Mouse (Mus musculus) liver, embryonic 14.5 days (tissue): ENCODE results near the gene Th. TPM values are rescaled to one million over a fixed set of nuclear protein-coding genes. Genes with fewer than 3 reads are reported as not detected.
A peak's percentile ranks its signal among the peaks of the same experiment; 100 is the strongest.

Experiments used
- ATAC-seq: fragments of 200-750 bp; cut with Nextera tagmentation; 2 replicates; pipeline ENCODE4 v1.8.0; 2017; ENCODE audit warnings: moderate number of reproducible peaks, mild to moderate bottlenecking, moderate library complexity; ENCODE audit not compliant: insufficient read depth
- DNase-seq, 3 experiments: peaks; one replicate each; pipeline ENCODE4 v3.0.0-alpha.2; 2012 to 2013; ENCODE audit warnings: low read depth in 3 of 3, low spot score in 3 of 3
- H3K27ac ChIP-seq: fragments of 300-500 bp; sonication (generic); 2 replicates; pipeline ENCODE4 v1.5.1; 2014; ENCODE audit warnings: moderate library complexity, mild to moderate bottlenecking, control low read depth, inconsistent platforms
- H3K27me3 ChIP-seq: fragments of 300-500 bp; sonication (generic); 2 replicates; pipeline ENCODE4 v1.6.1; 2014; ENCODE audit warnings: mild to moderate bottlenecking, low read length, moderate library complexity; ENCODE audit not compliant: control insufficient read depth, insufficient read depth
- H3K36me3 ChIP-seq: fragments of 300-500 bp; sonication (generic); replicated peaks from 2 replicates; pipeline ENCODE4 v1.6.1; 2014; ENCODE audit warnings: low read depth; ENCODE audit not compliant: control insufficient read depth, insufficient read depth
- H3K4me1 ChIP-seq, 2 experiments: fragments of 200-500 bp in 1 of 2; fragments of 300-500 bp in 1 of 2; sonication (generic) in 1 of 2; replicated peaks; 2 replicates each; pipeline ENCODE4 v1.6.1; 2012 to 2014; ENCODE audit warnings: antibody characterized with exemption in 1 of 2, inconsistent platforms in 1 of 2, low read length in 1 of 2; ENCODE audit not compliant: control insufficient read depth in 2 of 2, insufficient read depth in 2 of 2
- H3K4me2 ChIP-seq: fragments of 300-500 bp; sonication (generic); 2 replicates; pipeline ENCODE4 v1.6.1; 2014; ENCODE audit warnings: low read depth, mild to moderate bottlenecking, control low read depth, moderate library complexity
- H3K4me3 ChIP-seq, 2 experiments: fragments of 200-500 bp in 1 of 2; fragments of 300-500 bp in 1 of 2; sonication (generic) in 1 of 2; 2 replicates each; pipeline ENCODE4 v1.5.1; 2012 to 2014; ENCODE audit warnings: low read depth in 2 of 2, low read length in 2 of 2, mild to moderate bottlenecking in 2 of 2, control low read depth in 1 of 2, inconsistent platforms in 1 of 2, moderate library complexity in 1 of 2; ENCODE audit not compliant: insufficient read depth in 1 of 2
- H3K9ac ChIP-seq: fragments of 300-500 bp; sonication (generic); replicated peaks from 2 replicates; pipeline ENCODE4 v1.6.1; 2014; ENCODE audit warnings: mild to moderate bottlenecking, control low read depth, moderate library complexity
- H3K9me3 ChIP-seq: fragments of 300-500 bp; sonication (generic); 2 replicates; pipeline ENCODE4 v1.6.1; 2016; ENCODE audit warnings: low read length, mixed read lengths; ENCODE audit not compliant: control insufficient read depth
- CTCF ChIP-seq: IDR thresholded peaks from 2 replicates; pipeline ENCODE4 v1.5.1; 2016; ENCODE audit warnings: antibody characterized with exemption, low read depth, control low read depth
- EP300 ChIP-seq: IDR thresholded peaks from 2 replicates; pipeline ENCODE4 v1.6.1; 2016; ENCODE audit warnings: antibody characterized with exemption, low read depth
- WGBS: fragments of 180-500 bp; shearing (Covaris S2); extraction: QIAGEN DNeasy Blood & Tissue Kit; methylation state at CpG from one replicate; pipeline ENCODE4 v1.1.7; 2014; ENCODE audit not compliant: insufficient replicate concordance; 5-methylcytosine and 5-hydroxymethylcytosine counted together
- polyA plus RNA-seq, 2 experiments: library from polyadenylated mRNA; depleted of rRNA in 1 of 2; stranded (reverse) in 1 of 2; unstranded in 1 of 2; fragments of >200 nt; fragmentation: Nextera tagmentation in 1 of 2; extraction: Ambion mirVana in 1 of 2; gene quantifications; 2 replicates each; pipeline versions ENCODE4 v1.2.1 to v1.2.3; 2012 to 2014

Gene Th
- polyA plus RNA-seq, 2 experiments = 0.01 to 0.08 TPM

DNA sequence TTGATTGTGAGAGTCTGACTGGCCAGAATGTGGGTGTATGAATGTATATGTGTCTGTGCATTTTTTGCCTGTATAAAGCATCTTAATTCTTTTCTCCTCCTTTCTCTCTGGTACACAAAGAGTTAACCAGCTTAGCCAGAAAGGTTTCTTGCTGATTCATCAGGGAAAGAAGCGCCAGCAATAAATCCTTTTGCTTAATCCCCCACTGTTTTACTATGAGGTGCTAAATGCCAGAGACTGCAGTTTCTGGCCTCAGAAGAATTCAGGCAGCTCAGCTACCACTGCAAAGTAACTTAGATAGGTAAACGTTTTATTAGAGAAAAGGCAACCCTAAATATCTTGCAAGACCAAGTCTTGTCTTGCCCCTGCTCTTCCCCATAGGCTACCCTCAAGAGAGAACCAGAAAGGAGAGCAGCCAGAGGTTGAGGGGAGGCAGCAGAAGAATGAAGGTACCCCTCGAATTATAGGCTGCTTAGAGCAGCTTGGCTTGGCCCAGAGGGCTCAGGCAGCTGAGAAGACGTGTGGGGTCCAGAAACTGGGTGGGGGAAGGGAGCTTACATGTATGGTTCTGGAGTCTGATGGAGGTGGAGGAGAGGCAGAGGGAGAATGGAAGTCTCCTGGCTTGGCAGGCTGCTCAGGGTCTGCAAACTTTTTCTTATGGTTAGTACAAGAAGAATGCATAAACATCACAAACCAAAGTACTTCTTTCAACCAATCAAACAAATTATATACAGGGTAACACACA is 61.3 kb downstream of the Th start:
- H3K27me3 ChIP-seq = no peaks in the 10 kb centered on the region
- H3K4me2 ChIP-seq = no peak overlapping the region
- H3K36me3 ChIP-seq = no peaks in the 10 kb centered on the region
- H3K4me1 ChIP-seq = no peaks in the 10 kb centered on the region
- H3K9me3 ChIP-seq = no peaks in the 10 kb centered on the region
- H3K27ac ChIP-seq = no peak overlapping the region
- H3K9ac ChIP-seq = no peak overlapping the region
- WGBS = 11% methylated on average over 4 of the region's 4 CpGs
- no peak for TF ChIP-seq CTCF
- no peak for TF ChIP-seq EP300
- DNase-seq (no peak), ATAC-seq (no peak)
- no peak overlapping the region for H3K4me3 ChIP-seq

DNA sequence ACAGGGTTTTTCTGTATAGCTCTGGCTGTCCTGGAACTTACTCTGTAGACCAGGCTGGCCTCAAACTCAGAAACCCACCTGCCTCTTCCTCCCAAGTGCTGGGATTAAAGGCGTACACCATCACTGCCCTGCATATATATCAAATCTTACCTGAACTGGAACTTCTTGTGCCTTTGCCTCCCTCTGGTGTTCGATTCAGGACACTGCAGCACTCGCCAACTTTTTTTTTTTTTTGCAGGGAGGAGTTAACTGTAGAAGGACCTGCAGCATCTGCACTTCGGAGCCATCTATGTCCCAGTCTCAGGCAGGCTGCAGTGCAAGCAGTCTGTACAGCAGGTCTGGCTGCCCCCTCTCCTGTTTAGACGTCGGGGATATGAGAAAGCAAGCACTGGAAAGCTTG is 80.2 kb downstream of the Th start:
- DNase-seq (peak in 2 of 3 experiments; percentile 4 to 11), ATAC-seq (no peak)
- Histone ChIP-seq H3K27me3 (no peaks in the 10 kb centered on the region), H3K9me3 (no peaks in the 10 kb centered on the region), H3K4me3 (no peak overlapping the region), H3K4me1 (no peaks in the 10 kb centered on the region), H3K9ac (no peak overlapping the region), H3K36me3 (no peaks in the 10 kb centered on the region), H3K27ac (no peak overlapping the region), H3K4me2 (no peak overlapping the region)
- WGBS = 13% methylated on average over 6 of the region's 6 CpGs
- peak; percentile 64 for TF ChIP-seq CTCF
- TF ChIP-seq EP300 = no peak

Other genes starting within 250 kb of the Th start
- gene Ins2, start 187.7 kb downstream of the Th start, polyA plus RNA-seq (2012; rRNA removed) = 0.13 and 0.39 TPM in 2 replicates
- gene Ins2, start 187.7 kb downstream of the Th start, polyA plus RNA-seq (2014; fragmentation: Nextera tagmentation; extraction: Ambion mirVana) = 0.83 TPM in 1 of 2 replicates, not detected in the other
- 0.30 and 0.44 TPM in 2 replicates for gene Ascl2, start 38.1 kb upstream of the Th start, polyA plus RNA-seq (2012; rRNA removed)
- 0.19 and 0.36 TPM in 2 replicates for gene Ascl2, start 38.1 kb upstream of the Th start, polyA plus RNA-seq (2014; fragmentation: Nextera tagmentation; extraction: Ambion mirVana)
- gene Tspan32, start 73.9 kb upstream of the Th start, polyA plus RNA-seq (2012; rRNA removed) = 40.7 and 47.7 TPM in 2 replicates
- 78.4 and 87.9 TPM in 2 replicates for gene Tspan32, start 73.9 kb upstream of the Th start, polyA plus RNA-seq (2014; fragmentation: Nextera tagmentation; extraction: Ambion mirVana)
- 48.0 and 56.2 TPM in 2 replicates for gene Cd81, start 121.6 kb upstream of the Th start, polyA plus RNA-seq (2012; rRNA removed)
- 120 and 129 TPM in 2 replicates for gene Cd81, start 121.6 kb upstream of the Th start, polyA plus RNA-seq (2014; fragmentation: Nextera tagmentation; extraction: Ambion mirVana)
- 38.5 and 48.3 TPM in 2 replicates for gene Tssc4, start 138.1 kb upstream of the Th start, polyA plus RNA-seq (2012; rRNA removed)
- 26.9 and 27.8 TPM in 2 replicates for gene Tssc4, start 138.1 kb upstream of the Th start, polyA plus RNA-seq (2014; fragmentation: Nextera tagmentation; extraction: Ambion mirVana)
- 0.43 and 0.54 TPM in 2 replicates for gene Trpm5, start 163.5 kb upstream of the Th start, polyA plus RNA-seq (2012; rRNA removed)
- gene Trpm5, start 163.5 kb upstream of the Th start, polyA plus RNA-seq (2014; fragmentation: Nextera tagmentation; extraction: Ambion mirVana) = 0.34 and 0.87 TPM in 2 replicates
- 0.12 and 0.21 TPM in 2 replicates for gene Kcnq1, start 175.2 kb upstream of the Th start, polyA plus RNA-seq (2012; rRNA removed)
- gene Kcnq1, start 175.2 kb upstream of the Th start, polyA plus RNA-seq (2014; fragmentation: Nextera tagmentation; extraction: Ambion mirVana) = 0.27 and 0.41 TPM in 2 replicates